Mouse (Mus musculus) brain, embryonic 14.5 days (tissue): ENCODE data around the gene Cirbp. TPM values are rescaled to one million over a fixed set of nuclear protein-coding genes. Genes with fewer than 3 reads are reported as not detected.
A peak's percentile ranks its signal among the peaks of the same experiment; 100 is the strongest.

Source experiments
- DNase-seq: peaks from one replicate; pipeline ENCODE4 v3.0.0-alpha.2; 2011; ENCODE audit warnings: low read depth
- CTCF ChIP-seq: fragments of 200-500 bp; IDR thresholded peaks from 2 replicates; pipeline ENCODE4 v1.5.1; 2012; ENCODE audit warnings: inconsistent platforms, mild to moderate bottlenecking, moderate library complexity, borderline replicate concordance; ENCODE audit not compliant: insufficient read depth, insufficient read length; ENCODE audit errors: extremely low read depth
- POLR2A ChIP-seq: fragments of 200-500 bp; IDR thresholded peaks from 2 replicates; pipeline ENCODE4 v1.6.1; 2012; ENCODE audit warnings: mild to moderate bottlenecking, inconsistent platforms, borderline replicate concordance; ENCODE audit not compliant: poor library complexity, insufficient read depth, insufficient read length, severe bottlenecking; ENCODE audit errors: extremely low read depth
- polyA plus RNA-seq: library from polyadenylated mRNA; depleted of rRNA; stranded (reverse); fragments of >200 nt; gene quantifications from 2 replicates; pipeline ENCODE4 v1.2.3, GENCODE M21; 2012

The Cirbp gene
- polyA plus RNA-seq, 1 experiment: 381 TPM

DNA sequence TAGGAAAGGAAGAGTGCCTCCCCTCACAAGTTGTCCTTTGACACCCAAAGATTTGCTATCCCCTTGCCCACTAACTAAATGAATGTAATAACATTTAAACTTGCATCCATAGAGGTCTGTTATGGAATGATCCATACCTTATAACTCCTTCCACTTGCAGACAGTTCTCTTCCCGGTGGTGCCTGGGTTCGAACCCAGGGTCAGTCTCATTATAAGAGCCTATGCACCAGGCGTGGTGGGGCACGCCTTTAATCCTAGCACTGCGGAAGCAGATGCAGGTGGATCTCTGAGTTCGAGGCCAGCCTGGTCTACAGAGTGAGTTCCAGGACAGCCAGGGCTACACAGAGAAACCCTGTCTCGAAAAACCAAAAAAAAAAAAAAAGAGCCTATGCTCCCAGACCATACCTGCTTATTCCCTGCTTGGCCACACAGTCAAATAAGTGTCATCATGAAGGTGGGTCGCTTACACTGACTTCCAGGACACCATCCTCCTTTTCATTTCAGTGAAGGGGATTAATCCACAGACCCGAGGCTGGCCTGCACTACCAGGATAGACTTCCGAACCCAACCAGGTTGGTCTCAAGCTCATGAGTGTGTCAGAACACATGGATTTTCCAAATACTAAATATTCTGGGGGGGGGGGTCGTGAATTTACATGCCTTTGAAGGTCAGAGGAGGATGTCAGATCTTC is 25.7 kb upstream of the Cirbp start:
- no peak for DNase-seq
- TF ChIP-seq POLR2A: no peak
- TF ChIP-seq CTCF: no peak

DNA sequence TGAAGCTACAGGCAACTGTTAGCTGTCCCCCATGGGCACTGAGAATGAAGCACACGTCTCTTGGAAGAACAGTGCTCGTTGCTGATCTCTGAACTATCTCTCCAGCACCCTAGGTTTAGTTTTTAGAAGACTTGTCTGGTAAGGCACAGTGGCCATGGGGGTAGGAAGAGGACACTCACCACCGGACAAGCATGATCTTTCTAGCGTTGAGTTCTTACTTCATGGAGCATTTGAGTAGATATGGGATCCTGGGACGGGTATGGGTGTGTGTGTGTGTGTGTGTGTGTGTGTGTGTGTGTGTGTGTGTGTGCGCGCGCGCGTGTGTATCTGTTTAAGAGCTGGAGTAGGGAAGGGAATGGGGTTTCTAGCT is 25.1 kb upstream of the Cirbp start, which contains the start of gene Cbarp:
TSS of gene Cbarp (minus strand) at position 170 of the 370 bp plus-strand sequence.
- TF ChIP-seq POLR2A (no peak), CTCF (no peak)
- DNase-seq: no peak

DNA sequence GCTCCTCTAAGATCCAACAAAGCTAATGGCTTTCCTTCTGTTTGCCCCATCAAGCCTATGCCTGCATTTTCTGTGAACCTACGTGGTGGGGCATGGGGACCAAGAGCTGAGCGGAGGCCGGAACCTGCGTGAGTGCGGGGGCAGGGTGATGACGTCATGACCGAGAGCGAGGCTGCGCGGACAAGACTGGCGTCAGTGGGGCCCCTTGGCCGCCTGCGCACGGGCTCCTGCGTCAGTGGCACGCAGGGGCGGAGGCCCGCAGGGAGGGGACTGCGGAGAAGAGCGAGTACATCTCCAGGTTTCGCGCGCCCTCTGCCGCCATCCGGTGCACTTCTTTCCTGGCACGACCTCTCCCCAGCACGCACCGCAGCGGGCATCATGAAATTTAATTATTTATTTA is 24.5 kb upstream of the Cirbp start:
- TF ChIP-seq POLR2A: no peak
- TF ChIP-seq CTCF: peak; percentile 50; the same call in 1 of the 2 replicates
- peak; percentile 98 for DNase-seq

DNA sequence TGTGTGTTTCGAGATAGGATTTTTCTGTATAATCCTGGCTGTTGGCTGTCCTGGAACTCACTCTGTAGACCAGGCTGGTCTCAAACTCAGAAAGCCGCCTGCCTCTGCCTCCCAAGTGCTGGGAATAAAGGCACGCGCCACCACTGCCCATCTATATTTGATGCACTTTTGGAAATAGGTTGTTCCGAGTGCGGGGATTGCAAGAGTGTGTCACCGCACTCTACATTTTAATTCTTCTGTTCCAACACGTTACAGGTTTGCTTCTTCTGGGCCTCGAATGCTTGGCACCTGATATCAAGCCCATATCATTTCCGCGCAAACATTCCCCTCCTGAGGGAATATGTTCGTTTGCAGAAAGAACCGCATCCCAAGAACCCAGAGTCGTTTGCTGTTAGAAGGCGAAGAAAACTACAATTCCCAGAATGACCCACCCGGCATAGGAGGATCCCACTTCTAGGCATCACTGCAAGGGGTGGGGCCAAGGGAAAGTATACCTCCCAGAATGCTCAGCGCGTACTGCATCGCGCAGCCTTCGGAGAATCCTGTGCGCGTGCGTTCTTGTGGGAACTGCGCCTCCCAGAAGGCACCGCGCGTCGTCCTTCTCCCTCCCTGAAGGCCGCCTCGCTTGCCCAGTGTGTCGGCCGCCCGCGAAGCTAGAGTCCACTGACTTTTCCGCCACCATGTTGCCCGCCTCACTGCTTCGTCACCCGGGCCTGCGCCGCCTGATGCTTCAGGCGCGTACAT is 23.8 kb upstream of the Cirbp start:
- DNase-seq: peak; percentile 100
- TF ChIP-seq POLR2A (peak; percentile 62; the same call in 1 of the 2 replicates), CTCF (no peak)

DNA sequence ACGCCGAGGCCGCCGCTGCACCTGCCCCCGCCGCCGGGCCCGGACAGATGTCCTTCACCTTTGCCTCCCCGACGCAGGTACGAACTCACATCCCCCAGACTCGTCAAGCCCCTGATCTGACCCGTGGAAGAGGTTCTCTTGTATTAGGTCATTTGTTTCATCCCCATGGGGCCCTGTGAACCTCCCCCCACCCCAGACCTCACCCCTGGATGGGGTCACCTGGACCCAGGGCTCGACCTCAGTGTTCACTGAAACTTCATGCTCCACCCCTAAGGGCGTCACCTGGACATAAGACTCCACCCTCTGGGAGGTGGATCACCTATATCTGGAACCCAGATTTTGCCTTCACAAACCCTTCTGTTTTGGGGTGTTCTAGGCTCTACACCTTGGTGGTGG is 23.3 kb upstream of the Cirbp start:
- TF ChIP-seq POLR2A: no peak
- DNase-seq: no peak

DNA sequence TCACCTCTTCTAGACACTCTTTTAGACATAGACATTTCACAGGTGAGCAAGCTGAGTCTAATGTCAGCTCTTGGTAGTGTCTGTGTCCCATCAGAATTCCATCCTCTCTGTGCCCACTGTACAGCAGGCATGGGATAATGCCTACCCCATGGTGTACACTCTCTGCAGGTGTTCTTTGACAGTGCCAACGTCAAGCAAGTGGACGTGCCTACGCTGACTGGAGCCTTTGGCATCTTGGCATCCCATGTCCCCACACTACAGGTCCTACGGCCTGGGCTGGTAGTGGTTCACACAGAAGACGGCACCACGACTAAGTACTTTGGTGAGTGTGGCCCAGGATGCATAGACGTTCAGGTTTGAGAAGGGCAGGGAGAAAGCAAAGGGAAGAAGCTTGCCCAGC is 22.1 kb upstream of the Cirbp start:
- no peak for TF ChIP-seq POLR2A
- DNase-seq: no peak

DNA sequence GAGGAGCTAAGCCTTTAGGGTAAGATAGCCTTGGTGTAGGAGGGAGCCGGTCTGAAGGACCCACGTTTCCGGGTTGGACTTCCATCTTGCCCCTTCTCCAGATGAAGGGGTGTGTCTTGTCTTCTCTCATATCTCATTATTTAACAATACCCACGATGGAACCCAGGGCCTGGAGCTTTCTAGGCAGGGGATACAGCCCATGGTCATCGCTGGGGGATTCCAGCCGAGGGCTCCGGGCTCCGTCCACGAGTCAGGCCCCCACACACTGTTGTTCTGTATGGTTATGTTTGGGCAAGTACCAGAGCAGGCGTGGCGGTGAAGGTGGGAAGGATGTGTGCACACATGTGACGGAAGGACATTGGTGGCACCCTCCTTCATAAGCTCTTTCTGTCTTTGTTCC is 21.6 kb upstream of the Cirbp start:
- DNase-seq: no peak
- no peak for TF ChIP-seq CTCF
- no peak for TF ChIP-seq POLR2A

DNA sequence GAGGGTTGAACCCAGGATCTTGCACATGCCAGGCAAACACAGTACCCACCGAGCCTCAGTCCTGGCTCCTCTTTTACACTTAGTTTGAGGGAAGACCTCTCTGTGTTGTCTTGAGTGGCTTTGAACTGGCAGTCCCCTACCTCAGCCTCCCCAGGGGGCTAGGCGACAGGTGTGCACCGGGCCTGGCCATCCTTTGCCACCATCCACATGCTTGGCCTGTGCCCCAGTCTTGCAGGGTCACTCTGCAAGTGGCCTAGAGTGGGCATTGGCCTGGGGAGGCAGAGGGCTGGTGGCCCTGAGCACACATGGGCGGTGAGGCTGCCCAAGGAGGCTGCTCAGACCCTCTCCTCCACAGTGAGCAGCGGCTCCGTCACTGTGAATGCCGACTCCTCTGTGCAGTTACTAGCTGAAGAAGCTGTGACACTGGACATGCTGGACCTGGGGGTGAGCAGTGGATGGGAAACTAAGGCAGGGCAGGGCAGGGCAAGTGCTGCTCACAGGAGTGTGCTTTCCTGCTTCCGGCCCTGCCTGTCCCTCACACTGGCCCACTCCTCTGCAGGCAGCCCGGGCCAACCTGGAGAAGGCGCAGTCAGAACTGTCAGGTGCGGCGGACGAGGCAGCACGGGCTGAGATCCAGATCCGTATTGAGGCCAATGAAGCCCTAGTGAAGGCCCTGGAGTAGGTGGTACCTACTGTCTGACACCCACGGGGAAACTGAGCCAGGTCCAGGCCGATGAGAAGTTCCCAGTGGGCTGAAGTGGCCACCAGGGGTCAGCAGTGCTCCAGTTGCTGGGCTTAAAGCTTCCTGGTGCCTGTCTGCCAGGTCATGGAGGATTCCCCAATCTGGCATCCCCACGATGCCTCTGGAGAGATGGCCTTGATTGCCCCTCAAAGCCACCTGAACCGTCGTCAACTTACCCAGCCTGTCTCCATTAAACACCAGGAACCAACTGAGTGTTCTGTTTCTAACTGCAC is 20.6 kb upstream of the Cirbp start:
- DNase-seq: peak; percentile 73
- TF ChIP-seq POLR2A (no peak), CTCF (peak; percentile 85)

DNA sequence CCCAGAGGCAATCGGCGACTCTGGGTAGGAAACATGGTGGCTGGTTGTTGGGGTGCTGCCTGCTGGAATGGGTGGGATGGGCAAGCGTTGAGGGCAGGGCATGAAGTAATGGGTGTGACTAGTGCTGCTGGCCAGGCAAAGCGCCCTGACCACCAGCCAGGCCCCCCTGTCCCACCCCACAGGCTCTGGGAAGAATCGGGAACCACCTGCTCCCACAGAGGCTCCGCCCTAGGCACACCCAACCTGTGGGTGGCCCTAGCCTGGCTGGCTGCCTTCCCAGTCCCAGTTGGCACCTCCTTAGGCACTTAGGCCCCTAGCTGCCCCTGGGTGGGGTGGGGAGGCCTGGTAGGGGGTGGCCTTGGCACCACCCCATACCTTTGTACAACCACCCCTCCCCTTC is 19.9 kb upstream of the Cirbp start:
- DNase-seq: no peak
- TF ChIP-seq CTCF (no peak), POLR2A (no peak)

DNA sequence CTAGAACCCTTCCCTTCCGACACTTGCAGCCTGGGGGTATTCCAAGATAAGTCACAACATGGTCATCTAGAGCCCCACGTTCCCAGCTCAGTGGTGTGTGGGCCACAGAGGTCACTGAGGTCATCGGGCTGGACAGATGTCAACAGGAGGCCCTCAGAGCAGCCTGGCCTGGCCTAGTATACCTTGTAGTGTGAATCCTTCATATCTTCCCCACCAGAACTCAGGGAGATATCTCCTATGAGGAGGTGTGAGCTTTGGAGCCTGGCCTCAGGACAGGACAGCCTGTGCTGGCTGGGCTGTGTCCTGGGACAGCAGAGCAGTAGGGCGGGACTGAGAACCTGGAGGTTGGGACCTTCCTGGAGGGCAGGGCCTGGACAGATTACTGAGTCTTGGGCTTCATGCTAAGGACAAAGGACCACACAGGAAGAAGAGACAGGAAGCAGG is 19.2 kb upstream of the Cirbp start:
- TF ChIP-seq CTCF (no peak), POLR2A (no peak)
- no peak for DNase-seq

DNA sequence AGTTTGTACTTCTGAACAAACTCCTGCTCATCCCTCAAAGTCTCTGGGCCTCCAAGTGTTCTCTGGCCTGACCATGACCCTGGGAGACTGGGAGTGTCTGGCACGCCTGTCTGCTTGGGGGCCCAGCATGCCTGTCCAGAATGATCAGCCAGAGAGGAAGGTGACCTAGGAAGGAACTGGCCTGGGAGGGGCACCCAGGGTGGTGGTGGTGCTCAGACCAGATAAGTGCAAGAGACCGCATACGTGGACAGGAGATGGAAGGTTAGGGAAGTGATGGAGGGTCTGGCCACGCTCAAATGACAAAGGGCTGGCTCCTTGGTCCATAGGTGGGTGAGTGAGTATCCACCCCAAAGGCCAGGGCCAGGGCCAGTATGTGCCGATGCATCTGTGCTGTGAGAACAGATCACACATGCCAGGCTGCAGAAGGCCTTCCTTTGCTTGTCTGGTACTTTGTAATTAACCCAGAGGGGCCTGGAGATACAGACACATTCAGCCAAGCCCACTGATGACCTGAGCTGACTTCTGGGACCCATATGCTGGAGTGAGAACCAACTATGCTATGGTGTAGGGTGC is 18.6 kb upstream of the Cirbp start:
- no peak for DNase-seq
- TF ChIP-seq CTCF: no peak
- TF ChIP-seq POLR2A: no peak

DNA sequence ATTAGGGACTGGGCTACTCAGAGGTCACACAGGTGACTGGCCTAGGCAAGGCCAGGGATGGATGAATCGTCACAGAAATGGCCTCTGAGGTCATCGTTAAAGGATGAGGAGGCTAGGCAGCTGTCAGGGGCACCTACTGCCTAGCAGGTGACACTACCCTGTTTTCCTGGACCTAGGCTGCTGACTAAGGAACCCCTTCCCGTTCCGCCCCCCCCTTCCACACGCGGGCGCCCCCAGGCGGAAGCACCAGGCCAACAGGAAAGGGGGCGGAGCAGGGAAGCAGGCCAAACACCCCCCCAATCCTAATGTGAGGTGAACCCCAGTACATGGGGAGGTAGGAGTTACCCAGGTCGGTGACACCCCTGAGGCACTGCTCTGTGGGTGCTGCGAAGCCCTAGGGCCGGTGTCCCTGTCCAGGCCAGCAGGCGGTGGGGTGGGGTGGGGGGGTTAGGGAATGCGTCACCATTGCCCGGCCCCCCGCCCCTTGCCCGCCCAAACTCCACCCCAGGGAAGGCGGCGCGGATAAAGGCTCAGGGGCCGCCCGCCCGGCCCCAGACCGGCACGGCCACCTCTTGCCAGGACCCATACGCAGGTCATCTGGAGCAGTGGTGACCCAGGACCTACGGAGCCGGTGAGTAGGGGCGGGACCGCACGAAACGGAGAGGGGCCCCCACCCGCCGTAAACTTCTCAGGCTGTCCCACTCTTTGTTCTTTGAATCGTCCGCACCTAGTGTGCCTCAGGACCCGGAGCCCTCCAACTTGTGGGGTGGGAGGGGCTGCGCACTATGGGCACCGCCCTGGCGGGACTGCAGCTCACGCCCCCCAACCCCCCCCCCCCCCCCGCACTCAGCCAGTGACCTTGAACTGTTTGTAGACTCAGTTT is 17.8 kb upstream of the Cirbp start, which contains the start of gene Midn:
TSS of gene Midn (plus strand) at position 554 of the 883 bp plus-strand sequence.
- TF ChIP-seq POLR2A (peak; percentile 49; the same call in 1 of the 2 replicates), CTCF (peak; percentile 53; the same call in 1 of the 2 replicates)
- DNase-seq: peak; percentile 83
